Mouse (Mus musculus) liver, embryonic 16.5 days (tissue): ENCODE results near the gene Lrig2. TPM values are rescaled to one million over a fixed set of nuclear protein-coding genes. Genes with fewer than 3 reads are reported as not detected.

Source experiments
- ATAC-seq: fragments of 200-750 bp; cut with Nextera tagmentation; 2 replicates; pipeline ENCODE4 v1.8.0; 2017; ENCODE audit warnings: low read depth, mild to moderate bottlenecking, moderate number of reproducible peaks, moderate library complexity
- H3K27ac ChIP-seq: fragments of 300-500 bp; sonication (generic); 2 replicates; pipeline ENCODE4 v1.5.1; 2014; ENCODE audit warnings: mild to moderate bottlenecking, low read length
- H3K27me3 ChIP-seq: fragments of 300-500 bp; sonication (generic); 2 replicates; pipeline ENCODE4 v1.6.1; 2014; ENCODE audit warnings: low read depth, low read length, mixed read lengths; ENCODE audit not compliant: control insufficient read depth, insufficient read depth
- H3K36me3 ChIP-seq: fragments of 300-500 bp; sonication (generic); 2 replicates; pipeline ENCODE4 v1.6.1; 2014; ENCODE audit warnings: mild to moderate bottlenecking; ENCODE audit not compliant: control insufficient read depth, insufficient read depth
- H3K4me1 ChIP-seq: fragments of 300-500 bp; sonication (generic); 2 replicates; pipeline ENCODE4 v1.6.1; 2014; ENCODE audit warnings: low read depth, low read length, mixed read lengths; ENCODE audit not compliant: control insufficient read depth
- H3K4me2 ChIP-seq: fragments of 300-500 bp; sonication (generic); 2 replicates; pipeline ENCODE4 v1.6.1; 2014; ENCODE audit warnings: low read depth, low read length, mixed read lengths
- H3K4me3 ChIP-seq: fragments of 300-500 bp; sonication (generic); 2 replicates; pipeline ENCODE4 v1.5.1; 2014; ENCODE audit warnings: low read depth, mild to moderate bottlenecking, low read length
- H3K9ac ChIP-seq: fragments of 300-500 bp; sonication (generic); 2 replicates; pipeline ENCODE4 v1.6.1; 2014; ENCODE audit warnings: low read depth, low read length
- H3K9me3 ChIP-seq: fragments of 300-500 bp; sonication (generic); replicated peaks from 2 replicates; pipeline ENCODE4 v1.6.1; 2016; ENCODE audit warnings: low read length; ENCODE audit not compliant: control insufficient read depth
- WGBS: fragments of 180-500 bp; shearing (Covaris S2); extraction: QIAGEN DNeasy Blood & Tissue Kit; methylation state at CpG from one replicate; pipeline ENCODE4 v1.1.7; 2014; ENCODE audit not compliant: insufficient replicate concordance; 5-methylcytosine and 5-hydroxymethylcytosine counted together
- polyA plus RNA-seq: library from polyadenylated mRNA; unstranded; fragments of >200 nt; fragmentation: Nextera tagmentation; extraction: Ambion mirVana; gene quantifications from 2 replicates; pipeline ENCODE4 v1.2.1, GENCODE M21; 2015

The Lrig2 gene
- polyA plus RNA-seq, 1 experiment from 2014 or later = 3.3 TPM

GRCm38 (mm10) chr3:104401176-104401575 lies 110.5 kb downstream of the Lrig2 start:
- WGBS = 49% methylated on average over 2 of the region's 2 CpGs
- Histone ChIP-seq H3K27me3 (no peaks in the 10 kb centered on the region), H3K4me1 (no peaks in the 10 kb centered on the region; the same call in 1 of the 2 replicates), H3K9ac (no peak overlapping the region), H3K36me3 (no peaks in the 10 kb centered on the region), H3K4me2 (no peak overlapping the region), H3K9me3 (no peaks in the 10 kb centered on the region), H3K4me3 (no peak overlapping the region), H3K27ac (no peak overlapping the region)
- no peak for ATAC-seq

GRCm38 (mm10) chr3:104400126-104400525 lies 111.6 kb downstream of the Lrig2 start:
- Histone ChIP-seq H3K27me3 (no peaks in the 10 kb centered on the region), H3K4me1 (no peaks in the 10 kb centered on the region; the same call in 1 of the 2 replicates), H3K4me2 (no peak overlapping the region), H3K36me3 (no peaks in the 10 kb centered on the region), H3K4me3 (no peak overlapping the region), H3K27ac (no peak overlapping the region), H3K9ac (no peak overlapping the region), H3K9me3 (no peaks in the 10 kb centered on the region)
- ATAC-seq = no peak
- 65% methylated on average over 5 of the region's 5 CpGs for WGBS

DNA sequence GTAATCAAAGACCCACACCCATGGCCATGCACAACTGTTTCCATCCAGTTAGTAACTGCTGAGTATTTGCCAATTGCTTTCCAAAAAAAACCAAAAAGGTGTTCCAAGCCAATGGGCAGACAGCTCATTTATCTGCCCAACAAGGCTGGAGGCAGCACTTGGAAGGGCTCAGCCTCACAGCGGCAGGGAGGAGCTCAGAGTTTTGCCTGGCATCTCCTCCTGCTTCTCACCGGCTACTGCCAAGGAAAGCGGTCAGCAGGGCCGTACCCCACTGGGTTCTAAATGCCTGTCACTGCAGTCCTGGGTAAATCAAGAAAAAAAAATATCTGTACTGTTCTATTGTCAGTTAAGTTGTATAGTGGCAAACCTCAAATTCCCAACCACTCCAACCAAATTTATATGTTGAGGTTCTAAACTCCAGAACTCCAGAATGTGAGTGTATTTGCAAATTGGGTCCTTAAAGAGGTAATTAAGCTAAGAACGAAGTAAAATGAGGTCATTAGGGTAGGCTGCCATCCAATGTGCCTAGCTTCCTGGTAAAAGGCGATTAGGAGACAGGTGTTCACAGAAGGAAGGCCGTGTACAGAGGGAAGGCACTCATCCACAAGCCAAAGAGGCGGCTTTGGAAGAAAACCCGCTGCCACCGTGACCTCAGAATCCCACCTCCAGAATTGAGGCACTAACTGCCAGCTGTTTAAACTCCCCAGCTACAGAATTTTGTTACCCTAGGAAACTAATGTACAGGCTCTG lies 112.2 kb downstream of the Lrig2 start:
- no peak overlapping the region for H3K4me3 ChIP-seq
- H3K27ac ChIP-seq = no peak overlapping the region
- WGBS = 65% methylated on average over 10 of the region's 10 CpGs
- no peak overlapping the region for H3K9ac ChIP-seq
- H3K27me3 ChIP-seq = no peaks in the 10 kb centered on the region
- no peaks in the 10 kb centered on the region for H3K36me3 ChIP-seq
- no peaks in the 10 kb centered on the region for H3K9me3 ChIP-seq
- no peaks in the 10 kb centered on the region; the same call in 1 of the 2 replicates for H3K4me1 ChIP-seq
- H3K4me2 ChIP-seq = no peak overlapping the region
- no peak for ATAC-seq

DNA sequence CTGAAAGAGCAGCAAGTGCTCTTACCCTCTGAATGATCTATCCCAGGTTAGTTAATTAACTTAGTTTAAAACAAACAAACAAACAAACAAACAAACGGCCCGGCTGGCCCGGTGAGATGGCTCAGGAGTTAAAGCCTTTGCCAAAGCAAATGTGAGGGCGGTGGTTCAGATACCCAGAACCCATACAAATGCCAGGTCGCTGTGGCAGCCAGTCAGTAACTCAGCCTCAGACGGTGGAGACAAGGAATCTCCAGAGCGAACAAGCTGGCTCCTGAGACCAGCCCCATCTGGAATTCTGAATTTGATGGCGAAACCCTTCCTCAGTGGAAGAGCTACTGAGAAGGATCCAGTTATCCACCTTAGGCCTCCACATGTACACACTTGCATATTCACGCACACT lies 114.4 kb downstream of the Lrig2 start:
- H3K4me2 ChIP-seq = no peak overlapping the region
- no peaks in the 10 kb centered on the region for H3K36me3 ChIP-seq
- no peak overlapping the region for H3K27ac ChIP-seq
- H3K4me1 ChIP-seq = no peaks in the 10 kb centered on the region
- ATAC-seq = no peak
- H3K9ac ChIP-seq = no peak overlapping the region
- H3K9me3 ChIP-seq = no peaks in the 10 kb centered on the region
- H3K27me3 ChIP-seq = no peaks in the 10 kb centered on the region
- no peak overlapping the region for H3K4me3 ChIP-seq
- 65% methylated on average over 9 of the region's 9 CpGs for WGBS

DNA sequence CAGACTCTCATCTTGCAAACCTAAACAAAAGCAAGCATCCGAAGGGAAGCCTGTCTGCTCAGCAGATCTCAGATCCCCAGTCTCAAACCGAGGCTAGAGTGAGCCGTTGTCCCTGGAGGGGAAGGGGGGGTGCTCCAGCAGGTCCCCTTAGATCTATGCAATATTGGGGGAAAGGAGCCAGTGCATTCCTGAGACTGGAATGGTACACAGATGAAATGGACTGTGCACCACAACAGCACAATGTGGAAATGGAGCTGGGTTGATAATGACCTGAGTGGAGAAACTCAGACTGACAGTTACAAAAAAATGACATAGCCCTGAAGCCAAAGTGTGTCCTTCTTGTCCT lies 115.0 kb downstream of the Lrig2 start:
- 47% methylated on average over 3 of the region's 3 CpGs for WGBS
- H3K9me3 ChIP-seq = no peaks in the 10 kb centered on the region
- no peaks in the 10 kb centered on the region for H3K36me3 ChIP-seq
- no peak overlapping the region for H3K9ac ChIP-seq
- H3K27me3 ChIP-seq = no peaks in the 10 kb centered on the region
- ATAC-seq = no peak
- no peak overlapping the region for H3K4me2 ChIP-seq
- H3K4me3 ChIP-seq = no peak overlapping the region
- no peaks in the 10 kb centered on the region for H3K4me1 ChIP-seq
- no peak overlapping the region for H3K27ac ChIP-seq

GRCm38 (mm10) chr3:104396067-104396735 lies 115.5 kb downstream of the Lrig2 start:
- H3K4me2 ChIP-seq = no peak overlapping the region
- no peaks in the 10 kb centered on the region for H3K27me3 ChIP-seq
- H3K9ac ChIP-seq = no peak overlapping the region
- no peak for ATAC-seq
- H3K27ac ChIP-seq = no peak overlapping the region
- no peak overlapping the region for H3K4me3 ChIP-seq
- H3K9me3 ChIP-seq = no peaks in the 10 kb centered on the region
- H3K4me1 ChIP-seq = no peaks in the 10 kb centered on the region
- WGBS = 68% methylated on average over 11 of the region's 11 CpGs
- no peaks in the 10 kb centered on the region for H3K36me3 ChIP-seq

GRCm38 (mm10) chr3:104390072-104390471 lies 121.6 kb downstream of the Lrig2 start:
- Histone ChIP-seq H3K27me3 (no peaks in the 10 kb centered on the region), H3K4me3 (no peak overlapping the region), H3K27ac (no peak overlapping the region), H3K9ac (no peak overlapping the region), H3K36me3 (no peaks in the 10 kb centered on the region), H3K4me2 (no peak overlapping the region), H3K9me3 (no peaks in the 10 kb centered on the region), H3K4me1 (no peaks in the 10 kb centered on the region)
- ATAC-seq = no peak
- 77% methylated on average over 10 of the region's 10 CpGs for WGBS

DNA sequence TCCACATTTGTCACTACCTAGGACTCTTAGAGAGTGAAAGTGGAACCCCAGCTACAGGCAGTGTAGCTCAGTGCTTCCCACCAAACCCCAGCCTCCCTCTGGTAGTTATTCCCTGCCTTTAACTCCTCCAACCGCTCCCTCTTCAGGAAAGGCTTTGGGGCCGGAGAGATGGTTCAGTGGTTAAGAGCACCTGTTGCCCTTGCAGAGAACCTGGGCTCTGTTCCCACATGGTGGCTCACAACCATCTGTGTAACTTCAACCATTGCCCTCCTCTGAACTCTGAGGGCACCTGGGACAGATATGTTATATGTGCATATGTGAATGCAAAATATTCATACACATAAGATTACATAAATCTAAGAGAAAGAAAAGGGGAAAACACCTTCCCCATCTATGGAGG lies 122.3 kb downstream of the Lrig2 start:
- Histone ChIP-seq H3K4me1 (no peaks in the 10 kb centered on the region), H3K4me2 (no peak overlapping the region), H3K4me3 (no peak overlapping the region), H3K27me3 (no peaks in the 10 kb centered on the region), H3K36me3 (no peaks in the 10 kb centered on the region), H3K9me3 (no peaks in the 10 kb centered on the region), H3K27ac (no peak overlapping the region), H3K9ac (no peak overlapping the region)
- ATAC-seq = no peak
- WGBS = 74% methylated on average over 2 of the region's 2 CpGs

GRCm38 (mm10) chr3:104385587-104385986 lies 126.1 kb downstream of the Lrig2 start:
- no peaks in the 10 kb centered on the region for H3K9me3 ChIP-seq
- WGBS = 77% methylated on average over 8 of the region's 8 CpGs
- no peak overlapping the region for H3K27ac ChIP-seq
- no peak for ATAC-seq
- H3K9ac ChIP-seq = no peak overlapping the region
- H3K4me3 ChIP-seq = no peak overlapping the region
- H3K36me3 ChIP-seq = no peaks in the 10 kb centered on the region
- H3K4me2 ChIP-seq = no peak overlapping the region
- no peaks in the 10 kb centered on the region for H3K4me1 ChIP-seq
- no peaks in the 10 kb centered on the region for H3K27me3 ChIP-seq
